Mouse (Mus musculus): ENCODE results near the gene Cemip2.

Gene Cemip2

GRCm38 (mm10) chr19:21813560-21813959 lies 35.4 kb downstream of the Cemip2 start:
- in situ Hi-C loops (cut with MseI, MboI), result no loop called here

GRCm38 (mm10) chr19:21814433-21815020 lies 36.4 kb downstream of the Cemip2 start:
- in situ Hi-C loops (cut with MseI, MboI), result no loop called here

- in situ Hi-C loops (cut with MseI, MboI), result no loop called here
Observed at GRCm38 (mm10) chr19:21816260-21816659, 38.1 kb downstream of the Cemip2 start.

GRCm38 (mm10) chr19:21818021-21818725 lies 40.0 kb downstream of the Cemip2 start:
- in situ Hi-C loops (cut with MseI, MboI), result no loop called here

GRCm38 (mm10) chr19:21819585-21819984 lies 41.4 kb downstream of the Cemip2 start:
- in situ Hi-C loops (cut with MseI, MboI), result no loop called here

GRCm38 (mm10) chr19:21820126-21820525 lies 42.0 kb downstream of the Cemip2 start:
- in situ Hi-C loops (cut with MseI, MboI), result no loop called here

GRCm38 (mm10) chr19:21821877-21822276 lies 43.7 kb downstream of the Cemip2 start:
- in situ Hi-C loops (cut with MseI, MboI), result no loop called here

GRCm38 (mm10) chr19:21824146-21824545 lies 46.0 kb downstream of the Cemip2 start:
- in situ Hi-C loops (cut with MseI, MboI), result no loop called here

GRCm38 (mm10) chr19:21825128-21825885 lies 47.2 kb downstream of the Cemip2 start:
- in situ Hi-C loops (cut with MseI, MboI), result no loop called here

- in situ Hi-C loops (cut with MseI, MboI), result no loop called here
Observed at GRCm38 (mm10) chr19:21833416-21833992, 55.4 kb downstream of the Cemip2 start.

GRCm38 (mm10) chr19:21834952-21835351 lies 56.8 kb downstream of the Cemip2 start:
- in situ Hi-C loops (cut with MseI, MboI), result no loop called here

- in situ Hi-C loops (cut with MseI, MboI), result no loop called here
Observed at GRCm38 (mm10) chr19:21850721-21851120, 72.6 kb downstream of the Cemip2 start.

GRCm38 (mm10) chr19:21854526-21855228 lies 76.5 kb downstream of the Cemip2 start:
- in situ Hi-C loops (cut with MseI, MboI), result no loop called here

GRCm38 (mm10) chr19:21855421-21856128 lies 77.4 kb downstream of the Cemip2 start:
- in situ Hi-C loops (cut with MseI, MboI), result no loop called here

GRCm38 (mm10) chr19:21858846-21859521 lies 80.8 kb downstream of the Cemip2 start:
- in situ Hi-C loops (cut with MseI, MboI), result no loop called here

- in situ Hi-C loops (cut with MseI, MboI), result no loop called here
Observed at GRCm38 (mm10) chr19:21860132-21860531, 82.0 kb downstream of the Cemip2 start.

GRCm38 (mm10) chr19:21860894-21861293 lies 82.8 kb downstream of the Cemip2 start:
- in situ Hi-C loops (cut with MseI, MboI), result no loop called here

- in situ Hi-C loops (cut with MseI, MboI), result no loop called here
Observed at GRCm38 (mm10) chr19:21862289-21862990, 84.3 kb downstream of the Cemip2 start.

- in situ Hi-C loops (cut with MseI, MboI), result no loop called here
Observed at GRCm38 (mm10) chr19:21862991-21863931, 85.1 kb downstream of the Cemip2 start.
